Mouse (Mus musculus) right cerebral cortex, postnatal 10 days (tissue): ENCODE data around the gene Marc2.

Experiments used
- DNase-seq, 2 experiments: peaks; one replicate each; pipeline ENCODE4 v3.0.0; 2021; ENCODE audit warnings: low spot score in 2 of 2

Gene Marc2

GRCm38 (mm10) chr1:184808418-184809012 lies 37.7 kb downstream of the Marc2 start:
- DNase-seq = no peak

GRCm38 (mm10) chr1:184807627-184808417 lies 38.4 kb downstream of the Marc2 start:
- peak in 1 of 2 experiments; percentile 42 for DNase-seq

- no peak for DNase-seq
These were observed 39.1 kb downstream of the Marc2 start for GRCm38 (mm10) chr1:184807123-184807522.

GRCm38 (mm10) chr1:184805749-184806148 lies 40.5 kb downstream of the Marc2 start:
- DNase-seq = no peak

- peak in 1 of 2 experiments; percentile 41 for DNase-seq
These were observed 52.9 kb downstream of the Marc2 start for GRCm38 (mm10) chr1:184793163-184793876.

GRCm38 (mm10) chr1:184791109-184791508 lies 55.1 kb downstream of the Marc2 start:
- DNase-seq = peak in 1 of 2 experiments; percentile 53

GRCm38 (mm10) chr1:184786376-184787151 lies 59.7 kb downstream of the Marc2 start:
- DNase-seq = no peak

- no peak for DNase-seq
These were observed 62.6 kb downstream of the Marc2 start for GRCm38 (mm10) chr1:184783641-184784040.

GRCm38 (mm10) chr1:184782161-184782513 lies 64.1 kb downstream of the Marc2 start:
- no peak for DNase-seq

GRCm38 (mm10) chr1:184781286-184782160 lies 64.7 kb downstream of the Marc2 start:
- no peak for DNase-seq

GRCm38 (mm10) chr1:184778157-184778556 lies 68.1 kb downstream of the Marc2 start:
- DNase-seq = no peak

GRCm38 (mm10) chr1:184777061-184777795 lies 69.0 kb downstream of the Marc2 start:
- DNase-seq = no peak

- no peak for DNase-seq
These were observed 71.0 kb downstream of the Marc2 start for GRCm38 (mm10) chr1:184775289-184775688.

- no peak for DNase-seq
These were observed 74.4 kb downstream of the Marc2 start for GRCm38 (mm10) chr1:184771891-184772249.

GRCm38 (mm10) chr1:184771202-184771890 lies 74.9 kb downstream of the Marc2 start:
- peak; percentile 43 to 75 for DNase-seq

GRCm38 (mm10) chr1:184763866-184764265 lies 82.4 kb downstream of the Marc2 start:
- no peak for DNase-seq
